Mouse (Mus musculus) fibroblast of lung, adult 2 months (primary cell): ENCODE measurements at regions not wholly inside any gene's neighbourhood (a gene's known extent, or its start where the extent isn't known, plus 50 kb on each side); places are given as distances from the start of the nearest gene placed in this dataset.

Experiments
- DNase-seq: peaks from one replicate; pipeline ENCODE4 v3.0.0-alpha.2; 2011; ENCODE audit warnings: low read depth

DNA sequence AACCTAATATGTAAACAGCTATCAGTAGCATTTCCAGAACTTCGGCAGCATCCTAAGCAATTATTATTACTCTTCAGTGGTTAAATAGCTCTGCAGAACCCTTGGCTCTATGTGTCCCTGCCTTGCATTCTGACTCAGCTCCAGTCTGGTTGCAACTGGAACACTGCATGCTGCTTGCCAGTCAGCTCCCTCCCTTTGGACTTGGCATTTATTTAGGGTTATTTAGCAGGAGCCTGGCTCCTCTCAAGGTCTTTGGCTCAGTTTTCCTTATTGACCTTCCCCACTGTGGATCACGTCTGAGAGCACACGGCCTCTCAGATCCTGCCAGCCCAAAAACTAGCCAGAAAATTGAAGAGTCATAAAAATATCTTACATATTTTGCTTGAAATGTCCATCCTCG, 217.4 kb downstream of the Speer2 start:
- no peak for DNase-seq

DNA sequence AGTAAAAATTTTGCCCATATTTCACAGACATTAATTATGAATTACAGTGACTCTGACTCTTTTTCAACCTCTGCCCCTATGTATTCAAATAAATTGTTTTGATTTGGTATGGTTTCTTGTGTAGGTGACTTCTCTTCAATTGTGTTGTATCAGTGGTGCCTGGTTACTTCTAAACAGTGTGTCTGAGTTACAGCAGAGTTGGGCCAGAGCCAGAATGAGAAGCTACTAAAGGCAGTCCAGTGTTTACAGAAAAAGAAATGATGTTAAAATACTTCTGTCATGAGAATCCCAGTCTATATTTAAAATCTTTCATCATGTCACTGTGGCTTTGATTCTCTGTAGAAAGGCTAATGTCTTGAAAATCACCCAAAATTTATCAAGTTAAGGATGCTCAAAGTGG, 255.8 kb downstream of the Speer2 start:
- no peak for DNase-seq

DNA sequence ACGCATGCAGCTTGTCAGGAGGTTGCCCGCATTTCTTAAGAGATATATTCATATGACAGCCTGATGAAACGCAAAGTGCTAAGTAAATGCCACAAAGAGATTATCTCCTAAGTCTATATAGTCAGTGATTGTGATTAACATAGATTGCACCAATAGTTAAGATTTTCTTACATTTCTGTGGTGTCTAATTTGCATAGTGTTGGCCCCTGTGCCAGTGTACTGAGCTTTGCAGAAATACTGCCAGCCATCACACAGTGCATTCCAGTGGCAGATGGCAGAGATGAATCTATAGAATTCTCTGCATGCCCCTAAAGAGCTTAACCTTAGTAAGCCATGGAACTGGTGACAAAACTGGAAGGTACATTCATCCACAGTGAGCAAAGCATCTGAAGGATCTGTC, 262.6 kb downstream of the Speer2 start:
- DNase-seq = no peak

DNA sequence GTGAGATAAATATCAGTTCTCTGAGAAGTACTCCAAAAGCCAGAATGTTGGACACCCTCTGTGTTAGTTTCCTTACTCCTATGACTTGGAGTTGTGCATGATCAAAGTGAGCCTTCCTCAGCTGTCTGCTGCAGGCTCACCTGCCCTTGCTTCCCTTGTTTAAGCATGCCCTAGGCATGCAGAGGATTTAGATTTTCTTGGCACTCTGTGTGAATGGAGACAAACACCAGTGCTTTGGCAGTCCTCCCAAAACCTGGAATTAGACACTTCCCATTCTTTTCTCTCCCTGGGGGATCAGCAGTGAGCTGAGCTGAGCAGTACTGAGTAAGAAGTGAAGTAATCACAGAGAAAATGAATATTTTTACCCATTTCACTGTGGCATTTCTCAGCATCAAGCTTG, 286.3 kb downstream of the Speer2 start:
- DNase-seq = peak; percentile 10

DNA sequence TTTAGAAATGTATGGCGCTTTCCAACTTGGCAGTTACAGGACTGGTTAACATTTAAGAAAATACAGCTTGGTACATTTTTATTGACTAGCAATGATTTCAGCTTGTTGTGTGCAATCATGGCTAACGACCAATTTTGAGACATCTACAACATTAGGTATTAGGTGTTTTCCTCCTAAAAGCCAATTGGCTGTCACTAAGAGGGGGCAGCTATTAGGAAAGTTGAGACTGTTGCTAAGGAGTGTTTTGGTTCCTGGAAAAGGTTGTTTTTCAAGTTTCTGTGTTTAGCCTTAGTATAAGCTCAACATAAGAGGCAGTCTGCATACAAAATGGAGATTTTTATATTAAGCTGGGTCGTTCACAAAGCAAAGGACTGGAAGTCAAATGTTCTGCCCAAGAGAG, 295.4 kb downstream of the Speer2 start:
- DNase-seq = no peak

DNA sequence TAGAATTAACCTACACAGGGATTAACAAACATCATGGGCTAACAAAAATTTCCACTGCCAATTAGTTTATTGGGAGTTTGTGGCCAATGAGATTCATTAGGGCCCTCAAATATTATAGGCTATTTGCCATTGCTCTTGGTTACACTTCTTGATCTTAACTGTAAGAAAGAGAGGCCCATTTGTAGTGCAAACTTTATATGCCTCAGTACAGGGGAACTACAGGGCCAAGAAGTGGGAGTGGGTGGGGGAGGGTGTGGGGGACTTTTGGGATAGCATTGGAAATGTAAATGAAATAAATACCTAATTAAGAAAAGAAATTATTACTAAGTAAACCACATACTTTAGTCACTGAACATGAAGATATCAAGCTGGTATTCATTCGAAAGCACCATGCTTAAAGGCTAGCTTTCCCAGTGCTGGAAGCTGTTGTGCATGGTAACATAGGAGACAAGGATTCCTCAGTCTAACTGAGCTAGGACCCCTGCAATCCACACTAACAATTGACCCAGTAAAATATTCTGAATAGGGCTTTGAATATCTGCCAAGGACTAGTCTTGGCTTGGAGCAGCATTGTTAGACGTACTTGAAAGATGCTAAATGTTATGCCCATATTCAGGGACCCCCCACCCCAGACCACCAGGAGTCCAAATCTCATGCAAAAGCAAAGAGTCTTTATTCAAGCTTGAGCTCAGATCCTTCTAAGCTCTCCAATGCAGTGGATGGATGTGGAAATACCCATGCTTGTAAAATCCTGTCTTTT, 295.9 kb downstream of the Speer2 start:
- no peak for DNase-seq
